Mouse (Mus musculus) kidney, postnatal 25 days (tissue): ENCODE measurements at regions not wholly inside any gene's neighbourhood (a gene's known extent, or its start where the extent isn't known, plus 50 kb on each side); places are given as distances from the start of the nearest gene placed in this dataset.

Experiments
- DNase-seq, 2 experiments: peaks; one replicate each; pipeline ENCODE4 v3.0.0; 2021; ENCODE audit warnings: mixed read lengths in 2 of 2

- DNase-seq: no peak
These were observed 277.2 kb upstream of the Tshz3 start for GRCm38 (mm10) chr7:36420741-36421140.

GRCm38 (mm10) chr7:36449181-36449915 is 248.6 kb upstream of the Tshz3 start:
- no peak for DNase-seq

GRCm38 (mm10) chr7:36453816-36454215 is 244.1 kb upstream of the Tshz3 start:
- DNase-seq: no peak

- DNase-seq: no peak
These were observed 241.8 kb upstream of the Tshz3 start for GRCm38 (mm10) chr7:36456080-36456479.

- no peak for DNase-seq
These were observed 235.5 kb upstream of the Tshz3 start for GRCm38 (mm10) chr7:36462422-36462833.

GRCm38 (mm10) chr7:36469386-36469785 is 228.5 kb upstream of the Tshz3 start:
- peak in 1 of 2 experiments; percentile 4 for DNase-seq

GRCm38 (mm10) chr7:36473532-36473931 is 224.4 kb upstream of the Tshz3 start:
- DNase-seq: no peak

GRCm38 (mm10) chr7:36476434-36476833 is 221.5 kb upstream of the Tshz3 start:
- no peak for DNase-seq

- DNase-seq: no peak
These were observed 220.9 kb upstream of the Tshz3 start for GRCm38 (mm10) chr7:36476851-36477644.

- no peak for DNase-seq
These were observed 209.8 kb upstream of the Tshz3 start for GRCm38 (mm10) chr7:36488155-36488554.

GRCm38 (mm10) chr7:36491173-36491581 is 206.7 kb upstream of the Tshz3 start:
- no peak for DNase-seq

GRCm38 (mm10) chr7:36504010-36504875 is 193.7 kb upstream of the Tshz3 start:
- DNase-seq: no peak

- no peak for DNase-seq
These were observed 190.0 kb upstream of the Tshz3 start for GRCm38 (mm10) chr7:36507895-36508431.

- no peak for DNase-seq
These were observed 184.2 kb upstream of the Tshz3 start for GRCm38 (mm10) chr7:36513680-36514079.

GRCm38 (mm10) chr7:36516094-36516663 is 181.7 kb upstream of the Tshz3 start:
- DNase-seq: no peak

- DNase-seq: no peak
These were observed 178.9 kb upstream of the Tshz3 start for GRCm38 (mm10) chr7:36519027-36519426.

- DNase-seq: no peak
These were observed 175.0 kb upstream of the Tshz3 start for GRCm38 (mm10) chr7:36522960-36523359.

GRCm38 (mm10) chr7:36526148-36526547 is 171.8 kb upstream of the Tshz3 start:
- DNase-seq: no peak

GRCm38 (mm10) chr7:36526692-36527091 is 171.2 kb upstream of the Tshz3 start:
- DNase-seq: no peak

GRCm38 (mm10) chr7:36529504-36530065 is 168.3 kb upstream of the Tshz3 start:
- no peak for DNase-seq

- no peak for DNase-seq
These were observed 166.4 kb upstream of the Tshz3 start for GRCm38 (mm10) chr7:36531559-36531958.

GRCm38 (mm10) chr7:36538111-36538510 is 159.8 kb upstream of the Tshz3 start:
- DNase-seq: no peak
